Mouse (Mus musculus) ES-E14 (cell line): ENCODE data around the gene Atf7ip. TPM values are rescaled to one million over a fixed set of nuclear protein-coding genes. Genes with fewer than 3 reads are reported as not detected.

ENCODE experiments used
- DNase-seq: peaks from one replicate; pipeline ENCODE4 v3.0.0-alpha.2; 2013; ENCODE audit warnings: low read depth, low spot score
- H3K27ac ChIP-seq: 2 replicates; pipeline ENCODE4 v1.5.1; 2012; ENCODE audit warnings: low read depth, mild to moderate bottlenecking, low read length, moderate library complexity, mixed read lengths; ENCODE audit not compliant: poor library complexity, insufficient read depth, severe bottlenecking
- H3K36me3 ChIP-seq: 2 replicates; pipeline ENCODE4 v1.6.1; 2012; ENCODE audit warnings: mild to moderate bottlenecking, low read length, moderate library complexity, mixed read lengths; ENCODE audit not compliant: control insufficient read depth, poor library complexity, insufficient read depth, severe bottlenecking
- H3K4me1 ChIP-seq, 2 experiments: fragments of 150-350 bp in 1 of 2; sonication (generic) in 1 of 2; 2 replicates each; pipeline ENCODE4 v1.6.1; 2012; ENCODE audit warnings: low read length in 2 of 2, mild to moderate bottlenecking in 1 of 2, mixed read lengths in 1 of 2; ENCODE audit not compliant: control insufficient read depth in 2 of 2, insufficient read depth in 2 of 2, poor library complexity in 1 of 2
- H3K4me3 ChIP-seq, 2 experiments: fragments of 150-350 bp in 1 of 2; sonication (generic) in 1 of 2; 2 replicates each; pipeline ENCODE4 v1.5.1; 2012; ENCODE audit warnings: low read length in 2 of 2, low read depth in 1 of 2, mild to moderate bottlenecking in 1 of 2, mixed read lengths in 1 of 2; ENCODE audit not compliant: insufficient read depth in 1 of 2, poor library complexity in 1 of 2, severe bottlenecking in 1 of 2
- H3K9ac ChIP-seq: 2 replicates; pipeline ENCODE4 v1.6.1; 2012; ENCODE audit warnings: low read depth, mild to moderate bottlenecking, low read length, mixed read lengths; ENCODE audit not compliant: poor library complexity, insufficient read depth, severe bottlenecking
- H3K9me3 ChIP-seq: fragments of 150-350 bp; sonication (generic); 2 replicates; pipeline ENCODE4 v1.6.1; 2012; ENCODE audit warnings: low read depth, mild to moderate bottlenecking, low read length; ENCODE audit not compliant: control insufficient read depth, insufficient read depth
- CHD2 ChIP-seq: IDR thresholded peaks from 2 replicates; pipeline ENCODE4 v1.6.1; 2014; ENCODE audit warnings: mild to moderate bottlenecking, low read depth, low read length, inconsistent platforms
- HCFC1 ChIP-seq: IDR thresholded peaks from 2 replicates; pipeline ENCODE4 v1.6.1; 2012; ENCODE audit warnings: low read length, inconsistent platforms, borderline replicate concordance; ENCODE audit not compliant: insufficient read depth
- MAFK ChIP-seq: IDR thresholded peaks from 2 replicates; pipeline ENCODE4 v1.6.1; 2014; ENCODE audit warnings: mild to moderate bottlenecking, low read depth, low read length, inconsistent platforms; ENCODE audit not compliant: insufficient read depth
- ZC3H11A ChIP-seq: IDR thresholded peaks from 2 replicates; pipeline ENCODE4 v1.6.1; 2012; ENCODE audit warnings: low read depth, mild to moderate bottlenecking, inconsistent platforms, low read length, borderline replicate concordance
- ZNF384 ChIP-seq: IDR thresholded peaks from 2 replicates; pipeline ENCODE4 v1.6.1; 2012; ENCODE audit warnings: low read depth, low read length, inconsistent platforms
- in situ Hi-C, 2 experiments: fragments of 600-800 bp; cut with MboI; formaldehyde crosslinking; loops; one replicate each; pipeline ENCODE4 v1.15.1; 2025; ENCODE audit warnings: low sequenced_read_pairs in 2 of 2, inconsistent platforms in 1 of 2; ENCODE audit not compliant: unreplicated experiment in 2 of 2
- total RNA-seq: library from RNA; depleted of rRNA; stranded (reverse); fragments of 300-350 nt; gene quantifications from 2 replicates; pipeline ENCODE4 v1.2.3, GENCODE M21; 2012

The Atf7ip gene
- total RNA-seq, 1 experiment = 26.8 TPM

DNA sequence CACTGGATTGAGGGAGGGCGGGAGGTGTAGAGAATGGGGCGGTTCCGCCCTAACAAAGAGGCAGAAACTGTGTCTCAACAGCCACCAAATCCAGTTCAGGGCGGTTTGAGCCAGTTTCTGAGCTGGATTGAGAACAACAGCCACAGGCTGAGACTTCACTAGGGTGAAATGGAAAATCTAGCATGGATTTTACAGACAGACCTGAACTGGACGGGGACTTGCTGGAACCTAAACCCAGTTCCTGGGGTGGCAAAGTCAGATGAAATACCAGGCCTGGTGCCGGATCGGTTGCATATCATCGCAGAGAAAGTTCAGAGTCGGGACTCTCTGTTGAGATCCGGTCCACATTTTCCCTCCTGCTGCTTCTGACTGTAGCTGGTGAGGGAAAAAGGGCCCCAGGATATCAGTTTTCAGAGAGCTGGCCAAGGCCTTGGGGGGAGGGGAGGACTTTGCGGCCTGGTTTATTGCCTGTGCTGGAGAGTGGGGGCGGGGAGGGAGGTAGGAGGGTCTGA is 37.5 kb upstream of the Atf7ip start:
- in situ Hi-C loops = no loop called here
- Histone ChIP-seq H3K27ac (peak overlapping the region; percentile 100), H3K4me3 (0 out of 4 replicates have a peak overlapping the region, but pooled peaks of 1 of the 2 experiments have one; percentile 35)

DNA sequence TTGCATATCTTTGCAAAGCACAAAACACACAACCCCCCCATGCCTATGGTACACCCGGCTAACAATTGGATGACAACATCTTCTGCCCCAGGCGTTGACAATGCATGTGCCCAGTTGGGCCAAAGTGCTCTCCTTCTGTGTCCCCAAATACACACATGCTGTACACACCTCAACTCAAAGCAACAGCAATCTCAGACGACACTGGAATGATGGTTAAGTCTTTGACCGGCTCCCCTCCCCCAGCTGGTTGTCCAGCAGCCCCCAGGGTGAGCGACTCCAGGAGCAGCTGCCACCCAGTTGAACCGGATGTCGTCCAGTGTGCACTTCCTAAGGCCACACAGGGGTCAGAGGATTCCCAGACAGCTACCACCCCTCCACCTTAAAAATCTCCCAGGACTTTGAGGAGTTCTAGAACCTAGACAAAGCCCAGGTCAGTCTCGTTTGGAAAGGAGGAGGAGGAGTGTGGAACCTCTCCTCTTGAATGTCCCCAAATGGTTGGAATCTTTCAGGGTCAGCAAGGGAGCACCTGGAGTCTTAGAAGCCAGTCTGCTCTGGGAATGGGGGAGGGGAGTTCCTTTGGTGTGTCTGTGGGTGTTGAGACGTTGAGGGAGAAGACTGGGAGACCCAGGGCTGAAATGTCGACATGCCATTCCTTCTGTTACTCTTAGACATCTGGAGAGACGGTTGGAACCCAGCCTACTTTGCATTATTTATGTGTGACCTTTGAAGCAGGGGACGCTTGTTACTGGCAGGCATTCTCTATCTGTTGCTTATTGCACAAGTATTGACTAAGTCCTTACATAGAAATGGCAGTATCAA is 36.8 kb upstream of the Atf7ip start:
- Histone ChIP-seq H3K4me1 (peaks cover 0 to 16% of the 10 kb centered on the region in 2 experiments; a peak in 3 of 4 replicates), H3K9ac (peak overlapping the region; percentile 49; the same call in 1 of the 2 replicates), H3K9me3 (no peaks in the 10 kb centered on the region), H3K27ac (peak overlapping the region; percentile 100), H3K36me3 (peaks cover 12% of the 10 kb centered on the region; the same call in 1 of the 2 replicates), H3K4me3 (peak overlapping the region; percentile 35 to 38)
- in situ Hi-C loops = no loop called here
- DNase-seq = no peak
- TF ChIP-seq CHD2 (no peak; the same call in 1 of the 2 replicates), HCFC1 (no peak), ZC3H11A (no peak), MAFK (no peak), ZNF384 (no peak)

More for the DNA sequence above, 37.5 kb upstream of the Atf7ip start:
- Histone ChIP-seq H3K9ac (no peak overlapping the region), H3K36me3 (peaks cover 10% of the 10 kb centered on the region; the same call in 1 of the 2 replicates), H3K9me3 (no peaks in the 10 kb centered on the region), H3K4me1 (peaks cover 0 to 17% of the 10 kb centered on the region in 2 experiments; a peak in 3 of 4 replicates)
- peak; percentile 99 for DNase-seq
- TF ChIP-seq ZC3H11A (no peak), CHD2 (peak; percentile 80; the same call in 1 of the 2 replicates), HCFC1 (peak; percentile 60; the same call in 1 of the 2 replicates), MAFK (no peak)

DNA sequence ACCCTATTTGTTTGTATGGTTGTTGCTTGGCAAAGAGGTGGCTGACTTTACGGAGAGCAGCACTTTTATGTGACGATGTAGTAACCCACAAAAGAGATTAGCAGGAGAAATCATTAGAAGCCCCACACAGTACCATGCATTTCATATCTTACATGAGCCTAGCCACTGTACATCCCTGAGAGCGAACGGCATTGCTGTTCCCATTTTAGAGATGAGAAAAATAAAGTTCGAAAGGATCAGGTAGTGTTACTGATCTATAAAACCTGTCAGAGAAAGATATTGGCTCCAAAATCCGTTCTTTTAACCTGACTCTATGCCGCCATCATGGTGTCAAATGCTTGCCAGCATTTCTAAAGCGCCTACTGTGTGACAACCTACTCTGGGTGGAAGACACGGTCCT is 36.2 kb upstream of the Atf7ip start:
- Histone ChIP-seq H3K4me3 (peak overlapping the region; percentile 35 to 38), H3K9ac (peak overlapping the region; percentile 49; the same call in 1 of the 2 replicates), H3K27ac (peak overlapping the region; percentile 100), H3K36me3 (peaks cover 14% of the 10 kb centered on the region; the same call in 1 of the 2 replicates), H3K9me3 (no peaks in the 10 kb centered on the region), H3K4me1 (peaks cover 0 to 12% of the 10 kb centered on the region in 2 experiments; a peak in 3 of 4 replicates)
- in situ Hi-C loops = no loop called here
- DNase-seq = no peak
- no peak for TF ChIP-seq HCFC1
- TF ChIP-seq CHD2 = no peak
- no peak for TF ChIP-seq MAFK
- no peak for TF ChIP-seq ZNF384
- TF ChIP-seq ZC3H11A = no peak

- in situ Hi-C loops = no loop called here
- peak overlapping the region; percentile 38 for H3K4me3 ChIP-seq
- peak; percentile 96 for DNase-seq
Observed at GRCm38 (mm10) chr6:136470321-136471230, 35.4 kb upstream of the Atf7ip start.

More at GRCm38 (mm10) chr6:136470321-136471230, 35.4 kb upstream of the Atf7ip start:
- Histone ChIP-seq H3K9ac (peak overlapping the region; percentile 74), H3K36me3 (peaks cover 14% of the 10 kb centered on the region; the same call in 1 of the 2 replicates), H3K27ac (peak overlapping the region; percentile 100), H3K4me1 (peaks cover 0 to 17% of the 10 kb centered on the region in 2 experiments; a peak in 3 of 4 replicates), H3K9me3 (no peaks in the 10 kb centered on the region)
- TF ChIP-seq MAFK (no peak), ZNF384 (peak; percentile 73), ZC3H11A (peak; percentile 18; the same call in 1 of the 2 replicates), CHD2 (0 out of 2 replicates have a peak, but pooled peaks have one; percentile 73), HCFC1 (no peak)
